Mouse (Mus musculus): ENCODE measurements around the gene Fhit.

Fhit gene

GRCm38 (mm10) chr14:10316764-10317163 is 845.1 kb downstream of the Fhit start:
- DNase-seq: no peak

DNA sequence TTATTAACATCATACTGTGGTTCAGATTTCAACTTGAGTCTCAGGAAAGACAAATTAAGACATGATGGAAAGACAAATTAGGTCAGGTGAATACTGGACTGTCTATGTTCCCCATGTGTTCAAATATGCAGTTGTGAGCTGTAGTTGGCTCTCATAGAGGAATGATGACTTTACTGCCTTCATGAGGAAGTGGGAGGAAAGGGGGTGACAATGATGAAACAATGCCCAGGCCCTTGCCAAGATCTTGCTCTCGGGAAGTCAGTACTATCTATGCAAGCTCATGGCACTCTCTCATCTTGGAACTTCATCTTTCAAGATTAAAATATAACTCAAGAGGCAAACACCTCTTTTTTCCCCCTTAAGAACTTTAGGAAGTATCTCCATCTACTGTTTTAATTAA is 849.6 kb downstream of the Fhit start:
- no peak for DNase-seq

DNA sequence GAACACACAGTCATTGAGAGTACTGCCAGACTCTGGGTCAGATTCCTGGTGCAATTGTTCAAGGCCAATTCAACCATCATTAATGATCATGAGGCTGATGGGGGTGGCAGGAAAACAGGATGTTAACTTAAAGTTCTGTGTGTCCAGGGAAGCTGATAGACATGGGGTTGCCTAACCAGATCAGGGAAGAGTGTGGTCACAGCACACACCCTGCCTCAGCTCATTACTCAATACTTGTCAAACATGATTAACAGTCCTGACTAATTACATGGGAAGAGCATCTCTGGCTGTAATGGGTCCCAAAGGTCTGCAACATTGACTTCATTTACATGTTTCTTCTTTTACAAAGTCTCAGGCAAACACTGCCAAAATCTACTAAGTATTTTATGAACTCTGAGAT is 856.5 kb downstream of the Fhit start:
- no peak for DNase-seq

- DNase-seq: no peak
Observed at GRCm38 (mm10) chr14:10301497-10301896, 860.3 kb downstream of the Fhit start.

- DNase-seq: no peak
Observed at GRCm38 (mm10) chr14:10300914-10301313, 860.9 kb downstream of the Fhit start.

DNA sequence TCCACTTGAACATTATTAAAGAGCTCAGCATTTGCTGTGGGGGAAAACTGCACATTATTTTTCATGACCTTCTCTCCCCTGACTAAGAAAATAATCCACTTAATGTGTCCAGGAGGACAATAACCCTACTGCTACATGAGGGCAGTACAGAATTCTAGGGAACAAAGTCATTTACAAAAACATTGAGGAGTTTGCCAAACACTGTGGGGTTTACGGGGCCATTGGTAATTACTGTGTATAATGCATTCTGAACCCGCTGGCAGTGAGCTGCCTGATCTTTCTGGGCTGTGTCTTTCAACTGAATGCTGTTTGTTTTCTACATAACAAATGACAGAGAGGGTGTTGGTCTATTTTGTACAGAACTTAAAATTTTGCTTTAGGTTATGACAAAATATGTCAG is 862.8 kb downstream of the Fhit start:
- no peak for DNase-seq

DNA sequence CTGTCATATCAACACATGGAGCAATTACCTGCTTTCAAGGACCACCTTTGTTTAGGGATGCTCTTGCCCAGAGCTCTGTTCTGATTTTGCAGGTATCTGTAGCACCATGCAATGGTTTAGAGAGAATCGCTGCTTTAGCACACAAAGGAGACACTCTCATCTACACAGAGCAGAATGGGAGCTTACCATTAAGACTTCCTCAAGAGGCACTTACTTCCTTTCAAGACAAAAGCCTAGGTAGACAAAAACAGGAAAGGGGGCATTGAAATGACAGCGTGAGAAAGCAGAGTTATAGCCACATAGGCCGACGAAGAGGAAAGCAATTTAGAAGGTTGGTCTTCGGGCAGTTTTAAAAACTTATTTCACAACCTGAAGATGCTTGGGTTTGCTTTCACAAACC is 872.8 kb downstream of the Fhit start:
- DNase-seq: no peak

DNA sequence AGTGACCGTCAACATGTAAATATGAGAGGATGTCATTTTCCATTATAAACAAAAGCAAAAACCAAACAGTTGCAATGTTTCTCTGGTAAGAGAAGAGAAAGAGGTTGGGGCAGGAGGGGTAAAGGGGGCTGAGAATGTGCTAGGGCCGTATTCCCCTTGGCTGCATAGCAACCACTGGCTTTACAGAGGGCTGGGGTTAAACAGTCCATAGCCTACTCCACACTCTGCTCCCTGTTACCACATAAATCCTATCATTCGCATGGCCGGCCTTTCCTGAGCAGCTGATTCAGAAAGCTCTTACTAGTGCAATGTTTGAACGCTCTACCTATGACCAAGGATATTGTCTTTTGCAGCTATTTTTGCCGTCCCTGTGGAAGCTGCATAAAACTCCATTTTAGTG is 875.8 kb downstream of the Fhit start:
- no peak for DNase-seq

DNA sequence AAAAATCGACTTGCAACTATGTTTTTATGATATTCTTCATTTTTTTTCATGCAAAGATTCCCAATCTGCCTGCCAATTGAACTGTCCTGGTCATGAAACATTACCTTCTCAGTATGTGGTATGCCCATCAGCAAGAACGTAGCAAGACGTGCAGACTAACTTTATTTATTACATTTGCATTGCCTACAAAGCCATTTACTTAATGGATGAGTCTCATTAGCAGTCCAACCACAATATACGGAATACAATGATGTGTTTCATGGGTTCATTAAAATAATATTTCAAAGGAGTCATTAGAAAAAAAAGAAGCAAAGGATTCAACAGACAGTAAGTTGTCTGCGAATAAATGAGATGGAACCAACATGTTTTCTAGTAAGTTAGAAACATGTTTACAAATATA is 933.1 kb downstream of the Fhit start:
- DNase-seq: no peak

GRCm38 (mm10) chr14:10221847-10222246 is 940.0 kb downstream of the Fhit start:
- no peak for DNase-seq

- DNase-seq: peak; percentile 35
Observed at GRCm38 (mm10) chr14:10213216-10213615, 948.6 kb downstream of the Fhit start.

GRCm38 (mm10) chr14:10211184-10211583 is 950.7 kb downstream of the Fhit start:
- no peak for DNase-seq

- DNase-seq: no peak
Observed at GRCm38 (mm10) chr14:10209007-10209406, 952.8 kb downstream of the Fhit start.

DNA sequence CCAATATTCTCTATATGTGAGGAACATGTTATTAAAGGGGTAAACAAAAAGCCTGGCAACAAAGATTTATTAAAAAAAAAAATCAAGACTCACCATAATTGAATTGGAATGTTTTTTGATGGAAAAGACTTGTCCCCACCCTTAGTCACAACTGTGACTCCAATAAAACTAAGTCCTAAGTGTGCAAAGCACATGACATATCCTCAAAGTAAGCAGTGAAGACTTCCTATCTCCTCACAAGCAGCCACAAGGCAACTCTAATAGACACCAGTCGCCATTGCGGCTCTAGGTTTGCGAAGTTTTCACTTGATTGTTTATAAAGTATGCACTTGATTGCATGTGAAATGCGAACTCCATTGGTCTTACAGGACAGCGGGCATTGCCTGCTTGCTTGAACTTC is 956.1 kb downstream of the Fhit start:
- DNase-seq: no peak

GRCm38 (mm10) chr14:10205290-10205689 is 956.5 kb downstream of the Fhit start:
- DNase-seq: no peak

- DNase-seq: no peak
Observed at GRCm38 (mm10) chr14:10194130-10194529, 967.7 kb downstream of the Fhit start.

DNA sequence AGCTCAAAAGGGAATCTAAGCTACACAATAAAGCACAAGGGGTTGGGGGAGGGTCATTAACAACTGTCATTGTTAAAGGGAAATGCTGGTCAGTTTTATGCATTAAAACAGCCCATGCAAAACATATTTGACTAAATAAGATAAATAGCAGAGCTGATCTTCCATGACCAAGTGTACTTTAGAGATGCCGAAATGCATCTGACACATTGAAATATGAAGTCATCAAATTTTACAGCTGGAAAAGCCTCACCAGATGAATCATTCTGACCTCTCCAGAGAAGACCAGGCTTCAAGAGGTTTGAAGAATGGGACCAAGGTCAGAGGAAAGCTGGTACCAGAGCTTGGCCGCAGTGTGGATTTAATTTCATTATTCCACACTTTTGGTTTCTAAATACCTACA is 990.1 kb downstream of the Fhit start:
- peak; percentile 7 for DNase-seq

GRCm38 (mm10) chr14:10166641-10167429 is 995.0 kb downstream of the Fhit start:
- DNase-seq: no peak

DNA sequence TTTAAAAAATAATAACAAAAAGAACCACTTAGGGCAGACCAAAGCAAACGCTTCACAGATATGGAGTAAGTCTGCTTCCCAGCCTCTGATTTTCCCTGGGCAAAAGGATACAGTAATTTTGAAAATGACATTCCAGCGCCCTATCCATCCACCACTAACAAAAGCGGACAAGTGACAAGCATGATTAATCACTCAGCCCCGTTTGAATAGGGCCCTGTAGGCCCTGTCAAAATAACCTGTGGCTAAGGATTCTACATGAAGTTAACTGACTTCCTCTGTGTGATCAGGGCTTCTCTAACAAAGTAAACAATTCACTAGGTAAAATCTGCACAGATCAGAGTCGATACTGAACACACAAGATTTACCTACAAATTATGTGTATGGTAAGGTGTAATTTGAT is 1012.0 kb downstream of the Fhit start:
- no peak for DNase-seq

DNA sequence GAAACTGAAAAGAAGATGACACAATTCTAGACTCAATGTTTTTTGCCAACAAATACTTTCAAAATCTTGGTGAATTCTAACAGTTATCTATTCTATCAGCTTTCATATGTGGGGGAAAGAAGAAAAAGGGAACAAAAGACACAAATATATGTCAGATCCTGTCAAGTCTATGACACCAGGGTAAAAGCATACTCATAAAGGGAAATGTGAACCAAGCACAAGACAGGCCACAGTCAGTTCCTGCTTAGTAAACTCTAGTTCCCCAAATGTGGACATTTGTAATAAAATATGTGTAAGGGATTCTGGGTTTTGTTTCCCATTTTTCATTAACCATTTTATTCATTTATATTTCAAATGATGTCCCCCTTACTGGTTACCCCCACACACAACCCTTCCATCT is 1022.5 kb downstream of the Fhit start:
- no peak for DNase-seq

DNA sequence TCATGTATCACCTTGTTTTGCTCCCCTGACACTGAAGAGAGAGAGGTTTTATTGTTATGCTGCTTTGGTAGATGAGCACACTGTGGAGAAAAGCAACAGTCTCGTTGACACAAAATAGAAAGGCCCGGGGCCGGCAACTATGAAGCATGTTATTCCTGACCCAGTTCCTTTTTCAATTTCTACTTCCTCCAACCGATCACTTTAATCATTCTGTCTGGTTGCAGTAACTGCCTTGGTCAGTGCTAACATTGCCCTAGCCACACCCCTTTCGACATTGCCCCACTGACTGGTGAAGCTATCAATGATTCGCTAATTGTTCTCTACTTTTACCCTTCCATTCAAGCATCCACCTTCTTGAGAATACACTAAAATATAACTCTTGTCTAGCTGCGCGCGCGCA is 1028.0 kb downstream of the Fhit start:
- peak; percentile 1 for DNase-seq

GRCm38 (mm10) chr14:10129675-10130074 is 1032.2 kb downstream of the Fhit start:
- DNase-seq: no peak

- DNase-seq: no peak
Observed at GRCm38 (mm10) chr14:10129088-10129487, 1032.7 kb downstream of the Fhit start.

DNA sequence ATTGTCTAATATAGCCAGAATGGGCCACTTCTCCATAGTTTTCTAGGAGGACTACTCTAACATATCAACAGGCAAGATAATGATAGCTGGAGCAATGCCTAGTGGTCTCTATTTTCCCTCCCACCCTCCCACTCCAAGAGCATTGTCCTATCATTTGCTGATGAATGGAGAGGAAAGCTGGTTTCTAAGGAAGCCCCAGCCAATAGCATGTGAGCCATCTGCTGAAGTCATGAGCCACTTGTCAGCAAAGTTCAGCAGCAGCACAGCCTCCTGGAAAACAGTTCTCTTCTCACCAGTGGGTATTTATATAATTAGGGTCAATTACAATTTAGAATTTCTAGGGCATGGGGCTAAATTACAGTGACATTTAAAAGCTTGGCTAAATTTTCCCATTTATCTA is 1035.3 kb downstream of the Fhit start:
- no peak for DNase-seq

GRCm38 (mm10) chr14:10122176-10122575 is 1039.7 kb downstream of the Fhit start:
- peak; percentile 13 for DNase-seq
